Mouse (Mus musculus) adrenal gland, postnatal 4 days (tissue): ENCODE results near the gene Mrpl19. TPM values are rescaled to one million over a fixed set of nuclear protein-coding genes. Genes with fewer than 3 reads are reported as not detected.

ENCODE experiments used
- DNase-seq, 2 experiments: peaks; one replicate each; pipeline ENCODE4 v3.0.0; 2021 to 2022; ENCODE audit warnings: low spot score in 2 of 2, mixed read lengths in 2 of 2
- total RNA-seq, 2 experiments: library from RNA; stranded (reverse); gene quantifications; 2 replicates each; pipeline ENCODE4 v1.2.3; 2021

Mrpl19 gene
- total RNA-seq, 2 experiments from 2014 or later, result 38.3 to 40.0 TPM

- DNase-seq, result no peak
These were observed 32.5 kb downstream of the Mrpl19 start for GRCm38 (mm10) chr6:81933281-81933680.

GRCm38 (mm10) chr6:81929402-81929801 is 36.4 kb downstream of the Mrpl19 start:
- no peak for DNase-seq

- DNase-seq, result no peak
These were observed 41.5 kb downstream of the Mrpl19 start for GRCm38 (mm10) chr6:81924304-81924703.

- DNase-seq, result peak; percentile 93 to 94
These were observed 42.1 kb downstream of the Mrpl19 start, which contains the start of gene Gcfc2 for GRCm38 (mm10) chr6:81923523-81924142. Gcfc2 (plus strand) TSS chr6:81923669.

GRCm38 (mm10) chr6:81912177-81912576 is 53.6 kb downstream of the Mrpl19 start:
- DNase-seq, result no peak

GRCm38 (mm10) chr6:81911713-81912112 is 54.0 kb downstream of the Mrpl19 start:
- no peak for DNase-seq

GRCm38 (mm10) chr6:81911244-81911643 is 54.5 kb downstream of the Mrpl19 start:
- no peak for DNase-seq

GRCm38 (mm10) chr6:81910302-81910855 is 55.4 kb downstream of the Mrpl19 start:
- DNase-seq, result no peak

Other genes starting within 250 kb of the Mrpl19 start
- gene Gcfc2, start 42.3 kb downstream of the Mrpl19 start, total RNA-seq, result 10 to 100 TPM; 18.9 to 22.9 TPM
- gene Eva1a, start 75.1 kb upstream of the Mrpl19 start, total RNA-seq, result 1 to 10 TPM; 4.9 to 6.3 TPM